ENCODE assay signal across 10 mouse cellular contexts in genomic region chr7:30971901-30972300, GRCm38 (mm10). TPM values are rescaled to one million over a fixed set of nuclear protein-coding genes. Genes with fewer than 3 reads are reported as not detected.
DNase-seq lines count a peak whose midpoint lies in the region; ATAC-seq lines count a peak whose summit lies in the region.
"Had no signal": no experiment of that assay in that cellular context is flagged by ENCODE, and none has a peak within 500 bp of the region (broad histone marks: within the 10 kb centered on the region; RNA-seq: fewer than 3 reads in every experiment).

No protein-coding gene starts in this region.

- peaks cover 22% of the 10 kb centered on the region for H3K27me3 ChIP-seq in heart, embryonic 15.5 days
- H3K27me3 ChIP-seq in heart, embryonic 12.5 days (replicated peaks) = peaks cover 22% of the 10 kb centered on the region
- peaks cover 17% of the 10 kb centered on the region for H3K27me3 ChIP-seq in neural tube, embryonic 12.5 days (replicated peaks)
- H3K27me3 ChIP-seq in limb, embryonic 12.5 days = peaks cover 24% of the 10 kb centered on the region

- no peaks in the 10 kb centered on the region for H3K9me3 ChIP-seq in heart, embryonic 15.5 days (replicated peaks)
- H3K9me3 ChIP-seq in heart, embryonic 12.5 days (replicated peaks) = no peaks in the 10 kb centered on the region
- H3K9me3 ChIP-seq in neural tube, embryonic 12.5 days = no peaks in the 10 kb centered on the region
- no peaks in the 10 kb centered on the region for H3K9me3 ChIP-seq in limb, embryonic 12.5 days

- 0 out of 2 replicates have a peak overlapping the region, but pooled peaks have one; percentile 80 for H3K4me2 ChIP-seq in heart, embryonic 15.5 days
- H3K4me2 ChIP-seq in heart, embryonic 12.5 days = no peak overlapping the region
- H3K4me2 ChIP-seq in neural tube, embryonic 12.5 days (replicated peaks) = 0 out of 2 replicates have a peak overlapping the region, but pooled peaks have one; percentile 65
- peak overlapping the region; percentile 67 for H3K4me2 ChIP-seq in limb, embryonic 12.5 days

- H3K4me3 ChIP-seq in heart, embryonic 15.5 days = no peak overlapping the region; the same call in 1 of the 2 replicates
- H3K4me3 ChIP-seq in heart, embryonic 12.5 days = no peak overlapping the region; the same call in 1 of the 2 replicates
- no peak overlapping the region for H3K4me3 ChIP-seq in neural tube, embryonic 12.5 days
- peak overlapping the region; percentile 51 for H3K4me3 ChIP-seq in limb, embryonic 12.5 days (replicated peaks)

- H3K27ac ChIP-seq in heart, embryonic 15.5 days = no peak overlapping the region
- H3K27ac ChIP-seq in heart, embryonic 12.5 days (ENCODE audit: poor library complexity, severe bottlenecking) = no peak overlapping the region
- H3K27ac ChIP-seq in neural tube, embryonic 12.5 days = no peak overlapping the region
- no peak overlapping the region for H3K27ac ChIP-seq in limb, embryonic 12.5 days

- DNase-seq in neural tube, embryonic 10.5 days (ENCODE audit: extremely low spot score, low spot score) = no peak
- DNase-seq in cerebellum, adult 11 months = no peak
- no peak for DNase-seq in cerebellum, postnatal 14 days
- DNase-seq in spleen, adult 18-20 months = no peak

- H3K9ac ChIP-seq in heart, embryonic 15.5 days = no peak overlapping the region
- no peak overlapping the region for H3K9ac ChIP-seq in heart, embryonic 12.5 days
- no peak overlapping the region for H3K9ac ChIP-seq in neural tube, embryonic 12.5 days
- no peak overlapping the region; the same call in 1 of the 2 replicates for H3K9ac ChIP-seq in limb, embryonic 12.5 days (replicated peaks)

- no peaks in the 10 kb centered on the region for H3K36me3 ChIP-seq in heart, embryonic 15.5 days
- no peaks in the 10 kb centered on the region for H3K36me3 ChIP-seq in heart, embryonic 12.5 days
- H3K36me3 ChIP-seq in neural tube, embryonic 12.5 days = no peaks in the 10 kb centered on the region
- H3K36me3 ChIP-seq in limb, embryonic 12.5 days = peaks cover 6% of the 10 kb centered on the region; the same call in 1 of the 2 replicates

- no peak for ATAC-seq in heart, embryonic 15.5 days (replicated peaks; ENCODE audit: insufficient number of reproducible peaks, insufficient read depth, low FRiP score, low read depth)
- ATAC-seq in heart, embryonic 12.5 days (ENCODE audit: insufficient number of reproducible peaks, low FRiP score) = no peak
- ATAC-seq in neural tube, embryonic 12.5 days (ENCODE audit: low FRiP score, low read depth) = no peak
- ATAC-seq in limb, embryonic 12.5 days (ENCODE audit: insufficient number of reproducible peaks, insufficient read depth, low FRiP score, low TSS enrichment, low read depth) = no peak

- peaks cover 15% of the 10 kb centered on the region for H3K4me1 ChIP-seq in heart, embryonic 15.5 days (replicated peaks)
- peaks cover 10% of the 10 kb centered on the region for H3K4me1 ChIP-seq in heart, embryonic 12.5 days (replicated peaks)
- H3K4me1 ChIP-seq in neural tube, embryonic 12.5 days = peaks cover 10% of the 10 kb centered on the region
- H3K4me1 ChIP-seq in limb, embryonic 12.5 days (replicated peaks) = peaks cover 6% of the 10 kb centered on the region; the same call in 1 of the 2 replicates

- 85% methylated on average over 15 of the region's 15 CpGs for WGBS in heart, embryonic 15.5 days
- 85% methylated on average over 15 of the region's 15 CpGs for WGBS in heart, embryonic 12.5 days
- WGBS in neural tube, embryonic 12.5 days = 90% methylated on average over 15 of the region's 15 CpGs
- WGBS in limb, embryonic 12.5 days = 87% methylated on average over 15 of the region's 15 CpGs

RNA-seq across cellular contexts. Expression of gene Lsr, which starts 1.4 kb away (rescaled TPM):
- 7.0 and 18.9 TPM in 2 replicates for polyA plus RNA-seq in heart, embryonic 15.5 days (2015; fragmentation: Nextera tagmentation; extraction: Ambion mirVana)
- 13.1 and 13.8 TPM in 2 replicates for polyA plus RNA-seq in heart, embryonic 12.5 days (2016; fragmentation: Nextera tagmentation; extraction: Ambion mirVana)
- polyA plus RNA-seq in neural tube, embryonic 12.5 days (2016; fragmentation: Nextera tagmentation; extraction: Ambion mirVana) = 15.4 and 17.0 TPM in 2 replicates
- polyA plus RNA-seq in limb, embryonic 12.5 days (2016; fragmentation: Nextera tagmentation; extraction: Ambion mirVana) = 32.6 and 33.2 TPM in 2 replicates

RNA-seq across cellular contexts. Expression of gene Fam187b, which starts 1.7 kb away (rescaled TPM):
- 0.54 and 0.86 TPM in 2 replicates for polyA plus RNA-seq in heart, embryonic 15.5 days (2015; fragmentation: Nextera tagmentation; extraction: Ambion mirVana)
- polyA plus RNA-seq in heart, embryonic 12.5 days (2016; fragmentation: Nextera tagmentation; extraction: Ambion mirVana) = 0.53 and 0.60 TPM in 2 replicates
- 0.42 and 0.46 TPM in 2 replicates for polyA plus RNA-seq in neural tube, embryonic 12.5 days (2016; fragmentation: Nextera tagmentation; extraction: Ambion mirVana)
- 1.00 and 1.1 TPM in 2 replicates for polyA plus RNA-seq in limb, embryonic 12.5 days (2016; fragmentation: Nextera tagmentation; extraction: Ambion mirVana)

RNA-seq across cellular contexts. Expression of gene Usf2, which starts 15.3 kb away (rescaled TPM):
- polyA plus RNA-seq in heart, embryonic 15.5 days (2015; fragmentation: Nextera tagmentation; extraction: Ambion mirVana) = 13.1 and 16.2 TPM in 2 replicates
- polyA plus RNA-seq in heart, embryonic 12.5 days (2016; fragmentation: Nextera tagmentation; extraction: Ambion mirVana) = 18.4 and 22.5 TPM in 2 replicates
- 32.0 and 38.8 TPM in 2 replicates for polyA plus RNA-seq in neural tube, embryonic 12.5 days (2016; fragmentation: Nextera tagmentation; extraction: Ambion mirVana)
- polyA plus RNA-seq in limb, embryonic 12.5 days (2016; fragmentation: Nextera tagmentation; extraction: Ambion mirVana) = 31.9 and 37.6 TPM in 2 replicates

RNA-seq across cellular contexts. Expression of gene Hamp, which starts 28.1 kb away (rescaled TPM):
- polyA plus RNA-seq in heart, embryonic 15.5 days (2015; fragmentation: Nextera tagmentation; extraction: Ambion mirVana) = not detected in 2 replicates
- polyA plus RNA-seq in heart, embryonic 12.5 days (2016; fragmentation: Nextera tagmentation; extraction: Ambion mirVana) = not detected in 2 replicates
- not detected in 2 replicates for polyA plus RNA-seq in neural tube, embryonic 12.5 days (2016; fragmentation: Nextera tagmentation; extraction: Ambion mirVana)
- polyA plus RNA-seq in limb, embryonic 12.5 days (2016; fragmentation: Nextera tagmentation; extraction: Ambion mirVana) = not detected in 2 replicates
- polyA plus RNA-seq: neural tube, embryonic 11.5 days had no signal

RNA-seq across cellular contexts. Expression of gene Hamp2, which starts 47.4 kb away (rescaled TPM):
- not detected in 2 replicates for polyA plus RNA-seq in heart, embryonic 15.5 days (2015; fragmentation: Nextera tagmentation; extraction: Ambion mirVana)
- polyA plus RNA-seq in heart, embryonic 12.5 days (2016; fragmentation: Nextera tagmentation; extraction: Ambion mirVana) = not detected in 2 replicates
- polyA plus RNA-seq in neural tube, embryonic 12.5 days (2016; fragmentation: Nextera tagmentation; extraction: Ambion mirVana) = not detected in 2 replicates
- polyA plus RNA-seq in limb, embryonic 12.5 days (2016; fragmentation: Nextera tagmentation; extraction: Ambion mirVana) = not detected in 2 replicates
- polyA plus RNA-seq: heart, postnatal 0 days; neural tube, embryonic 11.5 days had no signal
